Mouse (Mus musculus) heart, embryonic 11.5 days (tissue): ENCODE results near the gene Nptn. TPM values are rescaled to one million over a fixed set of nuclear protein-coding genes. Genes with fewer than 3 reads are reported as not detected.

ENCODE experiments used
- ATAC-seq: fragments of 200-750 bp; cut with Nextera tagmentation; replicated peaks from 2 replicates; pipeline ENCODE4 v1.8.0; 2017; ENCODE audit warnings: moderate library complexity; ENCODE audit not compliant: insufficient number of reproducible peaks, low FRiP score, low TSS enrichment
- H3K27ac ChIP-seq: fragments of 300-500 bp; sonication (generic); 2 replicates; pipeline ENCODE4 v1.5.1; 2014; ENCODE audit warnings: mild to moderate bottlenecking, low read depth, low read length
- H3K27me3 ChIP-seq: fragments of 300-500 bp; sonication (generic); 2 replicates; pipeline ENCODE4 v1.6.1; 2014; ENCODE audit warnings: mild to moderate bottlenecking, low read length, mixed read lengths; ENCODE audit not compliant: control insufficient read depth, insufficient read depth
- H3K36me3 ChIP-seq: fragments of 300-500 bp; sonication (generic); 2 replicates; pipeline ENCODE4 v1.6.1; 2014; ENCODE audit warnings: mild to moderate bottlenecking, low read length, moderate library complexity, mixed read lengths; ENCODE audit not compliant: control insufficient read depth, insufficient read depth
- H3K4me1 ChIP-seq: fragments of 300-500 bp; sonication (generic); 2 replicates; pipeline ENCODE4 v1.6.1; 2014; ENCODE audit warnings: low read length; ENCODE audit not compliant: control insufficient read depth, insufficient read depth
- H3K4me2 ChIP-seq: fragments of 300-500 bp; sonication (generic); 2 replicates; pipeline ENCODE4 v1.6.1; 2014; ENCODE audit warnings: mild to moderate bottlenecking, moderate library complexity
- H3K4me3 ChIP-seq: fragments of 300-500 bp; sonication (generic); 2 replicates; pipeline ENCODE4 v1.5.1; 2014; ENCODE audit warnings: low read depth, low read length
- H3K9ac ChIP-seq: fragments of 300-500 bp; sonication (generic); 2 replicates; pipeline ENCODE4 v1.6.1; 2014; ENCODE audit warnings: mild to moderate bottlenecking, low read depth, low read length, moderate library complexity
- H3K9me3 ChIP-seq: fragments of 300-500 bp; sonication (generic); replicated peaks from 2 replicates; pipeline ENCODE4 v1.6.1; 2016; ENCODE audit warnings: low read length; ENCODE audit not compliant: control insufficient read depth
- WGBS: fragments of 180-500 bp; shearing (Covaris S2); extraction: QIAGEN DNeasy Blood & Tissue Kit; methylation state at CpG from one replicate; pipeline ENCODE4 v1.1.7; 2014; ENCODE audit not compliant: insufficient replicate concordance; 5-methylcytosine and 5-hydroxymethylcytosine counted together
- polyA plus RNA-seq: library from polyadenylated mRNA; unstranded; fragments of >200 nt; fragmentation: Nextera tagmentation; extraction: Ambion mirVana; gene quantifications from 2 replicates; pipeline ENCODE4 v1.2.1, GENCODE M21; 2014

The Nptn gene
- polyA plus RNA-seq, 1 experiment from 2014 or later: 127 TPM

- 83% methylated on average over 3 of the region's 3 CpGs for WGBS
- ATAC-seq: no peak
- H3K9me3 ChIP-seq: no peaks in the 10 kb centered on the region
- H3K4me3 ChIP-seq: no peak overlapping the region
- H3K36me3 ChIP-seq: no peaks in the 10 kb centered on the region
- H3K27ac ChIP-seq: no peak overlapping the region
- peaks cover 24% of the 10 kb centered on the region for H3K4me1 ChIP-seq
- no peak overlapping the region for H3K4me2 ChIP-seq
- H3K27me3 ChIP-seq: no peaks in the 10 kb centered on the region
- H3K9ac ChIP-seq: no peak overlapping the region
Measured at GRCm38 (mm10) chr9:58615064-58615938, 33.3 kb downstream of the Nptn start.

GRCm38 (mm10) chr9:58623009-58623408 is 41.0 kb downstream of the Nptn start:
- no peak overlapping the region for H3K4me3 ChIP-seq
- 89% methylated on average over 1 of the region's 1 CpGs for WGBS
- H3K27me3 ChIP-seq: no peaks in the 10 kb centered on the region
- H3K4me2 ChIP-seq: no peak overlapping the region
- H3K9me3 ChIP-seq: no peaks in the 10 kb centered on the region
- H3K4me1 ChIP-seq: peaks cover 12% of the 10 kb centered on the region
- H3K27ac ChIP-seq: no peak overlapping the region
- ATAC-seq: no peak
- H3K9ac ChIP-seq: no peak overlapping the region
- no peaks in the 10 kb centered on the region for H3K36me3 ChIP-seq

GRCm38 (mm10) chr9:58627197-58627596 is 45.2 kb downstream of the Nptn start:
- no peak overlapping the region for H3K9ac ChIP-seq
- H3K4me3 ChIP-seq: no peak overlapping the region
- no peak overlapping the region for H3K27ac ChIP-seq
- H3K27me3 ChIP-seq: no peaks in the 10 kb centered on the region
- ATAC-seq: no peak
- no peak overlapping the region for H3K4me2 ChIP-seq
- WGBS: 81% methylated on average over 2 of the region's 2 CpGs
- no peaks in the 10 kb centered on the region; the same call in 1 of the 2 replicates for H3K4me1 ChIP-seq
- H3K36me3 ChIP-seq: no peaks in the 10 kb centered on the region; the same call in 1 of the 2 replicates
- no peaks in the 10 kb centered on the region for H3K9me3 ChIP-seq

- no peaks in the 10 kb centered on the region; the same call in 1 of the 2 replicates for H3K36me3 ChIP-seq
- no peaks in the 10 kb centered on the region for H3K27me3 ChIP-seq
- 81% methylated on average over 2 of the region's 2 CpGs for WGBS
- no peak overlapping the region for H3K4me3 ChIP-seq
- no peaks in the 10 kb centered on the region for H3K4me1 ChIP-seq
- ATAC-seq: no peak
- H3K27ac ChIP-seq: no peak overlapping the region
- no peak overlapping the region for H3K4me2 ChIP-seq
- no peak overlapping the region for H3K9ac ChIP-seq
- no peaks in the 10 kb centered on the region for H3K9me3 ChIP-seq
Measured at GRCm38 (mm10) chr9:58630441-58630840, 48.4 kb downstream of the Nptn start.

GRCm38 (mm10) chr9:58648406-58649264 is 66.6 kb downstream of the Nptn start:
- Histone ChIP-seq H3K4me1 (peaks cover 3% of the 10 kb centered on the region; the same call in 1 of the 2 replicates), H3K27me3 (no peaks in the 10 kb centered on the region), H3K9ac (no peak overlapping the region), H3K27ac (no peak overlapping the region), H3K9me3 (no peaks in the 10 kb centered on the region), H3K4me2 (no peak overlapping the region), H3K36me3 (peaks cover 7% of the 10 kb centered on the region; the same call in 1 of the 2 replicates), H3K4me3 (no peak overlapping the region)
- 81% methylated on average over 6 of the region's 6 CpGs for WGBS
- ATAC-seq: no peak

GRCm38 (mm10) chr9:58649265-58649626 is 67.2 kb downstream of the Nptn start:
- no peak for ATAC-seq
- H3K4me3 ChIP-seq: no peak overlapping the region
- H3K27me3 ChIP-seq: no peaks in the 10 kb centered on the region
- peaks cover 7% of the 10 kb centered on the region; the same call in 1 of the 2 replicates for H3K36me3 ChIP-seq
- H3K9me3 ChIP-seq: no peaks in the 10 kb centered on the region
- no peak overlapping the region for H3K27ac ChIP-seq
- no peak overlapping the region for H3K9ac ChIP-seq
- no peak overlapping the region for H3K4me2 ChIP-seq
- peaks cover 3% of the 10 kb centered on the region; the same call in 1 of the 2 replicates for H3K4me1 ChIP-seq
- 74% methylated on average over 4 of the region's 4 CpGs for WGBS

GRCm38 (mm10) chr9:58651993-58652392 is 70.0 kb downstream of the Nptn start:
- no peaks in the 10 kb centered on the region for H3K9me3 ChIP-seq
- WGBS: 57% methylated on average over 4 of the region's 4 CpGs
- no peak overlapping the region for H3K9ac ChIP-seq
- H3K27ac ChIP-seq: no peak overlapping the region
- ATAC-seq: no peak
- H3K4me3 ChIP-seq: no peak overlapping the region
- H3K4me2 ChIP-seq: no peak overlapping the region
- 0 out of 2 replicates have a peak, but pooled peaks cover 4% of the 10 kb centered on the region for H3K36me3 ChIP-seq
- H3K4me1 ChIP-seq: peaks cover 3% of the 10 kb centered on the region; the same call in 1 of the 2 replicates
- no peaks in the 10 kb centered on the region for H3K27me3 ChIP-seq

- 73% methylated on average over 4 of the region's 4 CpGs for WGBS
- Histone ChIP-seq H3K27ac (no peak overlapping the region), H3K9ac (no peak overlapping the region), H3K36me3 (0 out of 2 replicates have a peak, but pooled peaks cover 4% of the 10 kb centered on the region), H3K4me2 (no peak overlapping the region), H3K4me1 (peaks cover 15% of the 10 kb centered on the region), H3K4me3 (no peak overlapping the region), H3K27me3 (no peaks in the 10 kb centered on the region), H3K9me3 (no peaks in the 10 kb centered on the region)
- no peak for ATAC-seq
Measured at GRCm38 (mm10) chr9:58654494-58654893, 72.5 kb downstream of the Nptn start.
